Mouse (Mus musculus): ENCODE results near the gene Faap24. TPM values are rescaled to one million over a fixed set of nuclear protein-coding genes. Genes with fewer than 3 reads are reported as not detected.

Gene Faap24
- total RNA-seq (2017): 12.1 and 12.5 TPM in 2 replicates

- ATAC-seq (replicated peaks; ENCODE audit: low read depth, poor library complexity, severe bottlenecking): peak; percentile 97
Measured at GRCm38 (mm10) chr7:35396542-35397168, at the start of gene Faap24, which contains the start of gene Cep89. Faap24 (minus strand) TSS chr7:35396836. Cep89 (plus strand) TSS chr7:35397035.

GRCm38 (mm10) chr7:35435266-35435665 is 38.6 kb upstream of the Faap24 start:
- no peak for ATAC-seq (replicated peaks; ENCODE audit: low read depth, poor library complexity, severe bottlenecking)

- no peak for ATAC-seq (replicated peaks; ENCODE audit: low read depth, poor library complexity, severe bottlenecking)
Measured at GRCm38 (mm10) chr7:35428146-35428545, 31.5 kb upstream of the Faap24 start.

GRCm38 (mm10) chr7:35423071-35423470 is 26.4 kb upstream of the Faap24 start:
- ATAC-seq (replicated peaks; ENCODE audit: low read depth, poor library complexity, severe bottlenecking): no peak

- no peak for ATAC-seq (replicated peaks; ENCODE audit: low read depth, poor library complexity, severe bottlenecking)
Measured at GRCm38 (mm10) chr7:35416654-35416948, 20.0 kb upstream of the Faap24 start.

GRCm38 (mm10) chr7:35415801-35416653 is 19.4 kb upstream of the Faap24 start:
- ATAC-seq (replicated peaks; ENCODE audit: low read depth, poor library complexity, severe bottlenecking): no peak

GRCm38 (mm10) chr7:35415226-35415625 is 18.6 kb upstream of the Faap24 start:
- no peak for ATAC-seq (replicated peaks; ENCODE audit: low read depth, poor library complexity, severe bottlenecking)

GRCm38 (mm10) chr7:35401169-35401568 is 4.5 kb upstream of the Faap24 start:
- ATAC-seq (replicated peaks; ENCODE audit: low read depth, poor library complexity, severe bottlenecking): no peak

GRCm38 (mm10) chr7:35395734-35396456 is 741 bp downstream of the Faap24 start:
- ATAC-seq (replicated peaks; ENCODE audit: low read depth, poor library complexity, severe bottlenecking): peak; percentile 26

- ATAC-seq (replicated peaks; ENCODE audit: low read depth, poor library complexity, severe bottlenecking): no peak
Measured at GRCm38 (mm10) chr7:35392935-35393334, 3.7 kb downstream of the Faap24 start.

GRCm38 (mm10) chr7:35388694-35389093 is 7.9 kb downstream of the Faap24 start:
- ATAC-seq (replicated peaks; ENCODE audit: low read depth, poor library complexity, severe bottlenecking): no peak

- peak; percentile 39; the same call in 1 of the 2 replicates for ATAC-seq (replicated peaks; ENCODE audit: low read depth, poor library complexity, severe bottlenecking)
Measured at GRCm38 (mm10) chr7:35386525-35386952, 10.1 kb downstream of the Faap24 start.

GRCm38 (mm10) chr7:35382706-35383353 is 13.8 kb downstream of the Faap24 start:
- ATAC-seq (replicated peaks; ENCODE audit: low read depth, poor library complexity, severe bottlenecking): peak; percentile 30; the same call in 1 of the 2 replicates

GRCm38 (mm10) chr7:35381861-35382260 is 14.8 kb downstream of the Faap24 start:
- ATAC-seq (replicated peaks; ENCODE audit: low read depth, poor library complexity, severe bottlenecking): no peak

GRCm38 (mm10) chr7:35380351-35380750 is 16.3 kb downstream of the Faap24 start:
- ATAC-seq (replicated peaks; ENCODE audit: low read depth, poor library complexity, severe bottlenecking): no peak

GRCm38 (mm10) chr7:35379492-35380119 is 17.0 kb downstream of the Faap24 start:
- ATAC-seq (replicated peaks; ENCODE audit: low read depth, poor library complexity, severe bottlenecking): peak; percentile 70

GRCm38 (mm10) chr7:35376623-35377022 is 20.0 kb downstream of the Faap24 start:
- ATAC-seq (replicated peaks; ENCODE audit: low read depth, poor library complexity, severe bottlenecking): no peak

- ATAC-seq (replicated peaks; ENCODE audit: low read depth, poor library complexity, severe bottlenecking): no peak
Measured at GRCm38 (mm10) chr7:35374265-35374664, 22.4 kb downstream of the Faap24 start.

- no peak for ATAC-seq (replicated peaks; ENCODE audit: low read depth, poor library complexity, severe bottlenecking)
Measured at GRCm38 (mm10) chr7:35373146-35373989, 23.3 kb downstream of the Faap24 start.
